Mouse (Mus musculus): ENCODE measurements around the gene Rfc4. TPM values are rescaled to one million over a fixed set of nuclear protein-coding genes. Genes with fewer than 3 reads are reported as not detected.

The Rfc4 gene
- polyA plus RNA-seq, 1 experiment: 0.63 TPM

DNA sequence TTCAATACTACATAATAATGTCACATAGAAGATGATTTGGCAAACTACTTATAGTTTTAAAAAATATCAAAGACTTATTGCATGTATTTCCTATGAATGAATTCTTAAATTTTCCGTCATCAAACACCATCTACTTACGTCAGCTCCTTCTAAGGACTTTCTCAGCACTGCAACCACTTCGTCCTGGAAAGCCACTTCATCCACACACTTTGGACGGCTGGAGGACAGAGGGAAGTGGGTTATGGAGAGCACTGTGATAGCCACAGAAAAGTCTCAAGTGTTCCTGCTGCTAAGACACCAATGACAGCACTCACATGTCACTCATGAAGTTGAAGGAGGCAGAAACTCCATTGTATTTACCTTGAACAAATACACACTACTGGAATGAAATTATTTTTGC is 3.1 kb downstream of the Rfc4 start:
- TF ChIP-seq CTCF (IDR thresholded peaks at IDR 0.05; ENCODE audit: extremely low read depth, insufficient read depth, insufficient read length, insufficient replicate concordance) (no peak), POLR2A (IDR thresholded peaks at IDR 0.05; ENCODE audit: low read depth, low read length) (no peak)
- H3K27ac ChIP-seq (ENCODE audit: insufficient read depth, low read length): no peak overlapping the region
- H3K4me1 ChIP-seq (ENCODE audit: control insufficient read depth, insufficient read depth, insufficient read length): peaks cover 4% of the 10 kb centered on the region; the same call in 1 of the 2 replicates
- peaks cover 3% of the 10 kb centered on the region; the same call in 1 of the 2 replicates for H3K36me3 ChIP-seq (ENCODE audit: control insufficient read depth, insufficient read depth, low read length)
- no peak for DNase-seq (ENCODE audit: low read depth in 1 of 2, low spot score in 2 of 2)
- no peak overlapping the region for H3K4me3 ChIP-seq (ENCODE audit: extremely low read depth, insufficient read depth, insufficient read length)
- no peaks in the 10 kb centered on the region for H3K27me3 ChIP-seq (ENCODE audit: control insufficient read depth, insufficient read depth, low read length)
- 93% methylated on average over 4 of the region's 4 CpGs for WGBS

DNA sequence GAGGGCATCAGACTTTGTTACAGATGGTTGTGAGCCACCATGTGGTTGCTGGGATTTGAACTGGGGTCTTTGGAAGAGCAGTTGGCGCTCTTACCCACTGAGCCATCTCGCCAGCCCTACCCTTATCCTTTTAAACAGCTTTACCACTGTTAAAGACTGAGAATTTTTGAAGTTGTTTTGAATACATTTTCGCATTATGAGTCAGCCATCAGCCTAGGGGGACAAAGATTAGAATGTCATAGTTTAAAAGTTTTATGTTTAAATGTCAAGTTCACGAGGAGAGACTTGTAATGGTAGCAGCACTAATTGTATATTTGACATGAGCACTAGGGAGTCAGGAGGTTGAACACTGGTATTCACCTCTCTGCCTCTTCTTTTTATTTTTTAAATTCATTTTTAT is 4.4 kb downstream of the Rfc4 start:
- H3K27me3 ChIP-seq (ENCODE audit: control insufficient read depth, insufficient read depth, low read length): no peaks in the 10 kb centered on the region
- peaks cover 4% of the 10 kb centered on the region; the same call in 1 of the 2 replicates for H3K36me3 ChIP-seq (ENCODE audit: control insufficient read depth, insufficient read depth, low read length)
- H3K4me1 ChIP-seq (ENCODE audit: control insufficient read depth, insufficient read depth, insufficient read length): no peaks in the 10 kb centered on the region; the same call in 1 of the 2 replicates
- H3K27ac ChIP-seq (ENCODE audit: insufficient read depth, low read length): no peak overlapping the region
- DNase-seq (ENCODE audit: low read depth in 1 of 2, low spot score in 2 of 2): no peak
- TF ChIP-seq CTCF (IDR thresholded peaks at IDR 0.05; ENCODE audit: extremely low read depth, insufficient read depth, insufficient read length, insufficient replicate concordance): no peak
- no peak for TF ChIP-seq POLR2A (IDR thresholded peaks at IDR 0.05; ENCODE audit: low read depth, low read length)
- 92% methylated on average over 4 of the region's 4 CpGs for WGBS
- no peak overlapping the region for H3K4me3 ChIP-seq (ENCODE audit: extremely low read depth, insufficient read depth, insufficient read length)

GRCm38 (mm10) chr16:23122446-23122845 is 5.1 kb downstream of the Rfc4 start:
- Histone ChIP-seq H3K36me3 (ENCODE audit: control insufficient read depth, insufficient read depth, low read length) (peaks cover 4% of the 10 kb centered on the region; the same call in 1 of the 2 replicates), H3K4me1 (ENCODE audit: control insufficient read depth, insufficient read depth, insufficient read length) (no peaks in the 10 kb centered on the region; the same call in 1 of the 2 replicates), H3K4me3 (ENCODE audit: extremely low read depth, insufficient read depth, insufficient read length) (no peak overlapping the region), H3K27me3 (ENCODE audit: control insufficient read depth, insufficient read depth, low read length) (no peaks in the 10 kb centered on the region), H3K27ac (ENCODE audit: insufficient read depth, low read length) (no peak overlapping the region)
- DNase-seq (ENCODE audit: low read depth in 1 of 2, low spot score in 2 of 2): no peak
- no peak for TF ChIP-seq POLR2A (IDR thresholded peaks at IDR 0.05; ENCODE audit: low read depth, low read length)
- TF ChIP-seq CTCF (IDR thresholded peaks at IDR 0.05; ENCODE audit: extremely low read depth, insufficient read depth, insufficient read length, insufficient replicate concordance): no peak
- 94% methylated on average over 3 of the region's 3 CpGs for WGBS

DNA sequence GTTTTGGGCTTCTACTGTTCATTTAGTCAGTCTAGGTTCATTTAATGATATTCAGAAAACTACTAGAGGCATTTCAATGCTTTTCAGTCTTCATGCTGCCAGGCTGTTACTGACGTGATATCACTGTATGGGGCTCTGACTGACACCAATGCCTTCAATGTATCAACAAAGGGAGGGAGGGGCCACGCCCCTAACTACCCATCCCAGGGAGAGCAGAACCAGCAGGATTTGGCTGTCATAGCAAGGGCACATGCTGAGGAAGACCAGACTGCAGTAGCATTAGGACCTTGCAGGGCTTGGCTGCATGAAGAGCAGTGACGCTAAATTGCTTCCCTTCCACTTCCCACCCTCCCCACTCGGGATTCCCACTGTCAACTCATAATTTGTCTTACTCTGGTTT is 10.4 kb downstream of the Rfc4 start:
- H3K27ac ChIP-seq (ENCODE audit: insufficient read depth, low read length): no peak overlapping the region
- TF ChIP-seq POLR2A (IDR thresholded peaks at IDR 0.05; ENCODE audit: low read depth, low read length): no peak
- TF ChIP-seq CTCF (IDR thresholded peaks at IDR 0.05; ENCODE audit: extremely low read depth, insufficient read depth, insufficient read length, insufficient replicate concordance): no peak
- WGBS: 87% methylated on average over 4 of the region's 4 CpGs

GRCm38 (mm10) chr16:23115486-23115885 is 12.1 kb downstream of the Rfc4 start:
- Histone ChIP-seq H3K36me3 (ENCODE audit: control insufficient read depth, insufficient read depth, low read length) (peaks cover 32% of the 10 kb centered on the region), H3K4me1 (ENCODE audit: control insufficient read depth, insufficient read depth, insufficient read length) (no peaks in the 10 kb centered on the region), H3K4me3 (ENCODE audit: extremely low read depth, insufficient read depth, insufficient read length) (no peak overlapping the region), H3K27me3 (ENCODE audit: control insufficient read depth, insufficient read depth, low read length) (no peaks in the 10 kb centered on the region), H3K27ac (ENCODE audit: insufficient read depth, low read length) (no peak overlapping the region)
- TF ChIP-seq CTCF (IDR thresholded peaks at IDR 0.05; ENCODE audit: extremely low read depth, insufficient read depth, insufficient read length, insufficient replicate concordance): no peak
- TF ChIP-seq POLR2A (IDR thresholded peaks at IDR 0.05; ENCODE audit: low read depth, low read length): no peak
- no peak for DNase-seq (ENCODE audit: low read depth in 1 of 2, low spot score in 2 of 2)
- WGBS: 85% methylated on average over 3 of the region's 3 CpGs

More for the DNA sequence above, 10.4 kb downstream of the Rfc4 start:
- H3K27me3 ChIP-seq (ENCODE audit: control insufficient read depth, insufficient read depth, low read length): no peaks in the 10 kb centered on the region
- no peaks in the 10 kb centered on the region for H3K4me1 ChIP-seq (ENCODE audit: control insufficient read depth, insufficient read depth, insufficient read length)
- no peak for DNase-seq (ENCODE audit: low read depth in 1 of 2, low spot score in 2 of 2)
- H3K36me3 ChIP-seq (ENCODE audit: control insufficient read depth, insufficient read depth, low read length): peaks cover 23% of the 10 kb centered on the region
- H3K4me3 ChIP-seq (ENCODE audit: extremely low read depth, insufficient read depth, insufficient read length): no peak overlapping the region

GRCm38 (mm10) chr16:23114339-23115171 is 13.0 kb downstream of the Rfc4 start:
- no peak for TF ChIP-seq CTCF (IDR thresholded peaks at IDR 0.05; ENCODE audit: extremely low read depth, insufficient read depth, insufficient read length, insufficient replicate concordance)
- no peak for TF ChIP-seq POLR2A (IDR thresholded peaks at IDR 0.05; ENCODE audit: low read depth, low read length)

DNA sequence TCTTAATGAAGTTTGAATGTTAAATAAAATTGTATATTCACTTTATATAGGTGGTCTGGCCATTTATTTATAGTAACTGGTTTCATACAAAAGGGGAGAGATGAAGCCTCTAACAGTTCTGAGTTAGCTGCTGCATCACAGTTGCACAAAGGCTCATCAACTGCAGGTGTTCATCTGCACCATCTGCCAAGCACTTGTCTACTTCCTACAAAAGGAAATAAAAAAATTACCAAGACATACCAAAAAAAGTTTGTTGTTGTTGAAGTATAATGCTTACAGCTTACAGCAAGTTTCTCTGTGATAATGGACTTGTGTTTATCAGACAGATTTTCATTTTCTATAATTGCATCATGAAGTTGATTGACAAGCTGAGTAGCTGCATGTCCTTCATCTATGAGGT is 13.6 kb downstream of the Rfc4 start:
- TF ChIP-seq POLR2A (IDR thresholded peaks at IDR 0.05; ENCODE audit: low read depth, low read length) (no peak), CTCF (IDR thresholded peaks at IDR 0.05; ENCODE audit: extremely low read depth, insufficient read depth, insufficient read length, insufficient replicate concordance) (no peak)
- Histone ChIP-seq H3K27ac (ENCODE audit: insufficient read depth, low read length) (no peak overlapping the region), H3K36me3 (ENCODE audit: control insufficient read depth, insufficient read depth, low read length) (peaks cover 42% of the 10 kb centered on the region), H3K4me3 (ENCODE audit: extremely low read depth, insufficient read depth, insufficient read length) (no peak overlapping the region), H3K27me3 (ENCODE audit: control insufficient read depth, insufficient read depth, low read length) (no peaks in the 10 kb centered on the region), H3K4me1 (ENCODE audit: control insufficient read depth, insufficient read depth, insufficient read length) (peaks cover 1% of the 10 kb centered on the region)
- no peak for DNase-seq (ENCODE audit: low read depth in 1 of 2, low spot score in 2 of 2)

More at GRCm38 (mm10) chr16:23114339-23115171, 13.0 kb downstream of the Rfc4 start:
- Histone ChIP-seq H3K4me3 (ENCODE audit: extremely low read depth, insufficient read depth, insufficient read length) (no peak overlapping the region), H3K27me3 (ENCODE audit: control insufficient read depth, insufficient read depth, low read length) (no peaks in the 10 kb centered on the region), H3K36me3 (ENCODE audit: control insufficient read depth, insufficient read depth, low read length) (peaks cover 37% of the 10 kb centered on the region), H3K27ac (ENCODE audit: insufficient read depth, low read length) (no peak overlapping the region), H3K4me1 (ENCODE audit: control insufficient read depth, insufficient read depth, insufficient read length) (no peaks in the 10 kb centered on the region; the same call in 1 of the 2 replicates)
- WGBS: 67% methylated on average over 5 of the region's 5 CpGs
- no peak for DNase-seq (ENCODE audit: low read depth in 1 of 2, low spot score in 2 of 2)

Data from spleen, adult 2 months (tissue).